Mouse (Mus musculus) MEL (cell line): ENCODE data around the gene Ccdc96.

ENCODE experiments used
- BHLHE40 ChIP-seq: IDR thresholded peaks from 2 replicates; pipeline ENCODE4 v1.6.1; 2012; ENCODE audit warnings: low read depth, mild to moderate bottlenecking, inconsistent platforms, low read length, improper control_type of control experiment, borderline replicate concordance
- CHD2 ChIP-seq: IDR thresholded peaks from 2 replicates; pipeline ENCODE4 v1.6.1; 2011; ENCODE audit warnings: low read length, improper control_type of control experiment
- CTCF ChIP-seq, 3 experiments: IDR thresholded peaks in 2 of 3; conservative IDR thresholded peaks in 1 of 3; 2 replicates each; pipeline ENCODE4 v1.5.1; 2011 to 2012; ENCODE audit warnings: low read length in 3 of 3, low read depth in 2 of 3, mild to moderate bottlenecking in 2 of 3, improper control_type of control experiment in 1 of 3, inconsistent platforms in 1 of 3, mixed read lengths in 1 of 3, moderate library complexity in 1 of 3; ENCODE audit not compliant: control insufficient read depth in 1 of 3, insufficient read depth in 1 of 3, poor library complexity in 1 of 3, severe bottlenecking in 1 of 3
- ETS1 ChIP-seq: IDR thresholded peaks from 2 replicates; pipeline ENCODE4 v1.6.1; 2012; ENCODE audit warnings: low read depth, mild to moderate bottlenecking, inconsistent platforms, low read length, improper control_type of control experiment, moderate library complexity
- GABPA ChIP-seq: IDR thresholded peaks from 2 replicates; pipeline ENCODE4 v1.6.1; 2012; ENCODE audit warnings: low read depth, mild to moderate bottlenecking, inconsistent platforms, low read length, improper control_type of control experiment, moderate library complexity
- GATA1 ChIP-seq: IDR thresholded peaks from 2 replicates; pipeline ENCODE4 v1.6.1; 2011; ENCODE audit warnings: low read depth, low read length, improper control_type of control experiment
- MAFK ChIP-seq: IDR thresholded peaks from 2 replicates; pipeline ENCODE4 v1.6.1; 2011; ENCODE audit warnings: low read depth, mild to moderate bottlenecking, low read length, improper control_type of control experiment, borderline replicate concordance
- MAX ChIP-seq: IDR thresholded peaks from 2 replicates; pipeline ENCODE4 v1.6.1; 2011; ENCODE audit warnings: low read length, improper control_type of control experiment
- MEF2A ChIP-seq: IDR thresholded peaks from 2 replicates; pipeline ENCODE4 v1.6.1; 2014; ENCODE audit warnings: low read depth, mild to moderate bottlenecking, inconsistent platforms, low read length, improper control_type of control experiment; ENCODE audit not compliant: poor library complexity, insufficient replicate concordance, severe bottlenecking; ENCODE audit errors: extremely low read depth
- MYC ChIP-seq: IDR thresholded peaks from 2 replicates; pipeline ENCODE4 v1.6.1; 2011; ENCODE audit warnings: low read depth, mild to moderate bottlenecking, low read length, improper control_type of control experiment, moderate library complexity
- RAD21 ChIP-seq: IDR thresholded peaks from 2 replicates; pipeline ENCODE4 v1.6.1; 2011; ENCODE audit warnings: mild to moderate bottlenecking, low read depth, low read length, improper control_type of control experiment
- UBTF ChIP-seq: IDR thresholded peaks from 2 replicates; pipeline ENCODE4 v1.6.1; 2012; ENCODE audit warnings: low read depth, mild to moderate bottlenecking, inconsistent platforms, low read length, improper control_type of control experiment, moderate library complexity, borderline replicate concordance; ENCODE audit not compliant: insufficient read depth
- USF2 ChIP-seq, 2 experiments: IDR thresholded peaks; 2 replicates each; pipeline ENCODE4 v1.6.1; 2011 to 2012; ENCODE audit warnings: improper control_type of control experiment in 2 of 2, low read length in 2 of 2, borderline replicate concordance in 1 of 2, inconsistent platforms in 1 of 2, low read depth in 1 of 2, mild to moderate bottlenecking in 1 of 2; ENCODE audit not compliant: insufficient read depth in 1 of 2

DNA sequence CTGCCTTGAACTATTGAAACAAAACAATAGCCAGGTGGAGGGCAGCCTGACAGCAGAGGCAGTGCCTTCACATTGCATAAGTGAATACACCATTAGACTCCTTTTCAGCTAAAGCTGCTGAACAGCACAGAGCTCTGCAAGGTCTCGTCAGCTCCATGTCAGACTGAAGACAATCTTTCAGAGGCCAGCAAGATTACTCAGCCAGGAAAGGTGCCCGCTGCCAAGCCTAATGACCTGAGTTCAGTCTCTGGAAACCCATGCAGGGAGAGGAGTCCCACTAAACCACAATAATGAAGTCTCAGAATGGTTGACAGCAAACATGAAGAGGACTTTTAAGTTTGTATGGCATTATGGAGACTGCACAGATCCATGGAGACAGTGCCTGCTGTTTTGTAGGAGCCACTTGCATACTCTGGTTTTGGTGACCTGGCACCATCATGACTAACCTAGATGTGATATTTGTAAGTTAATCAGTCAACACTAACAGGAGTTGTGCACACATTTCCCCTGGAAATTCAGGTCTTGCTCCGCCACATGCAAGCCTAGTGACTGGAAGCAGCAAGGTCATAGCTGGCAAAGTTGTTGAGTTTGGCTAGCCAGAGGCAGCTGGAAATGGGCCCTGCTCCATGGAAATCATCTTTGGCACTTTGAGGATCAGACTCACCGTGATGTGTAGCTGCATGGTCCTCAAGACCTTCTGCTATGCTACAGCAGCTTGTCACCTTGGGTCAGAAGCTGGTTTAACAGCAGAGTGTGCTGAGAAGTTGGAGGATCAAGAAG, 11.3 kb upstream of the Ccdc96 start:
- no peak for TF ChIP-seq GATA1
- no peak for TF ChIP-seq GABPA
- no peak for TF ChIP-seq CTCF (IDR thresholded peaks at IDR 0.05 in 2 of 3, conservative IDR thresholded peaks at IDR 0.05 in 1 of 3; ENCODE audit: control insufficient read depth in 1 of 3, insufficient read depth in 1 of 3, low read depth in 2 of 3, low read length in 3 of 3, poor library complexity in 1 of 3, severe bottlenecking in 1 of 3)
- no peak for TF ChIP-seq BHLHE40
- TF ChIP-seq MEF2A = no peak
- no peak for TF ChIP-seq CHD2
- no peak for TF ChIP-seq RAD21
- no peak for TF ChIP-seq MAFK
- TF ChIP-seq MYC = no peak
- no peak for TF ChIP-seq USF2 (IDR thresholded peaks at IDR 0.05; ENCODE audit: borderline replicate concordance in 1 of 2, insufficient read depth in 1 of 2, low read depth in 1 of 2, low read length in 2 of 2)
- no peak for TF ChIP-seq ETS1
- no peak for TF ChIP-seq UBTF
- TF ChIP-seq MAX = no peak
